Mouse (Mus musculus): Measurements from ENCODE around the gene Ube2e1. TPM values are rescaled to one million over a fixed set of nuclear protein-coding genes. Genes with fewer than 3 reads are reported as not detected.

Gene Ube2e1
- polyA plus RNA-seq, 1 experiment from 2014 or later = 197 TPM

- no peak overlapping the region for H3K4me2 ChIP-seq (replicated peaks)
- no peaks in the 10 kb centered on the region for H3K36me3 ChIP-seq
- no peak overlapping the region for H3K9ac ChIP-seq
- ATAC-seq (ENCODE audit: low FRiP score, low read depth) = no peak
- H3K9me3 ChIP-seq = no peaks in the 10 kb centered on the region
- H3K4me1 ChIP-seq = no peaks in the 10 kb centered on the region
- 81% methylated on average over 3 of the region's 3 CpGs for WGBS
- H3K27ac ChIP-seq = no peak overlapping the region
- no peak overlapping the region for H3K4me3 ChIP-seq
- H3K27me3 ChIP-seq (replicated peaks) = no peaks in the 10 kb centered on the region
Measured at GRCm38 (mm10) chr14:18352934-18353333, 21.3 kb upstream of the Ube2e1 start.

GRCm38 (mm10) chr14:18350680-18351079, 19.0 kb upstream of the Ube2e1 start:
- no peaks in the 10 kb centered on the region for H3K36me3 ChIP-seq
- no peak overlapping the region for H3K27ac ChIP-seq
- no peaks in the 10 kb centered on the region for H3K27me3 ChIP-seq (replicated peaks)
- H3K4me1 ChIP-seq = no peaks in the 10 kb centered on the region
- 85% methylated on average over 1 of the region's 1 CpGs for WGBS
- no peak overlapping the region for H3K9ac ChIP-seq
- no peak overlapping the region for H3K4me3 ChIP-seq
- no peak for ATAC-seq (ENCODE audit: low FRiP score, low read depth)
- H3K4me2 ChIP-seq (replicated peaks) = no peak overlapping the region
- H3K9me3 ChIP-seq = no peaks in the 10 kb centered on the region

GRCm38 (mm10) chr14:18349871-18350270, 18.2 kb upstream of the Ube2e1 start:
- no peaks in the 10 kb centered on the region for H3K36me3 ChIP-seq
- no peak overlapping the region for H3K9ac ChIP-seq
- WGBS = 71% methylated on average over 5 of the region's 5 CpGs
- no peak for ATAC-seq (ENCODE audit: low FRiP score, low read depth)
- no peak overlapping the region for H3K27ac ChIP-seq
- H3K4me3 ChIP-seq = no peak overlapping the region
- no peaks in the 10 kb centered on the region for H3K9me3 ChIP-seq
- no peak overlapping the region for H3K4me2 ChIP-seq (replicated peaks)
- H3K4me1 ChIP-seq = no peaks in the 10 kb centered on the region
- H3K27me3 ChIP-seq (replicated peaks) = no peaks in the 10 kb centered on the region

- Histone ChIP-seq H3K4me1 (no peaks in the 10 kb centered on the region), H3K4me2 (replicated peaks) (no peak overlapping the region), H3K9me3 (no peaks in the 10 kb centered on the region), H3K27me3 (replicated peaks) (no peaks in the 10 kb centered on the region), H3K4me3 (no peak overlapping the region), H3K36me3 (no peaks in the 10 kb centered on the region), H3K9ac (no peak overlapping the region), H3K27ac (no peak overlapping the region)
- 76% methylated on average over 4 of the region's 4 CpGs for WGBS
- no peak for ATAC-seq (ENCODE audit: low FRiP score, low read depth)
Measured at GRCm38 (mm10) chr14:18343589-18343988, 11.9 kb upstream of the Ube2e1 start.

- H3K9ac ChIP-seq = no peak overlapping the region
- ATAC-seq (ENCODE audit: low FRiP score, low read depth) = no peak
- H3K27ac ChIP-seq = no peak overlapping the region
- H3K9me3 ChIP-seq = no peaks in the 10 kb centered on the region
- H3K36me3 ChIP-seq = no peaks in the 10 kb centered on the region
- WGBS = 89% methylated on average over 2 of the region's 2 CpGs
- H3K4me1 ChIP-seq = no peaks in the 10 kb centered on the region
- H3K4me2 ChIP-seq (replicated peaks) = no peak overlapping the region
- no peaks in the 10 kb centered on the region for H3K27me3 ChIP-seq (replicated peaks)
- no peak overlapping the region for H3K4me3 ChIP-seq
Measured at GRCm38 (mm10) chr14:18342749-18343148, 11.1 kb upstream of the Ube2e1 start.

GRCm38 (mm10) chr14:18341088-18341487, 9.4 kb upstream of the Ube2e1 start:
- Histone ChIP-seq H3K27me3 (replicated peaks) (no peaks in the 10 kb centered on the region), H3K27ac (no peak overlapping the region), H3K36me3 (no peaks in the 10 kb centered on the region), H3K4me2 (replicated peaks) (no peak overlapping the region), H3K4me3 (no peak overlapping the region), H3K9me3 (no peaks in the 10 kb centered on the region), H3K9ac (no peak overlapping the region), H3K4me1 (no peaks in the 10 kb centered on the region)
- 88% methylated on average over 3 of the region's 3 CpGs for WGBS
- ATAC-seq (ENCODE audit: low FRiP score, low read depth) = no peak

- Histone ChIP-seq H3K9me3 (no peaks in the 10 kb centered on the region), H3K36me3 (no peaks in the 10 kb centered on the region)
- ATAC-seq (ENCODE audit: low FRiP score, low read depth) = no peak
Measured at GRCm38 (mm10) chr14:18336106-18336505, 4.4 kb upstream of the Ube2e1 start.

GRCm38 (mm10) chr14:18330789-18331692, 618 bp downstream of the Ube2e1 start:
- WGBS = under 1% methylated on average over 77 of the region's 99 CpGs

More at GRCm38 (mm10) chr14:18336106-18336505, 4.4 kb upstream of the Ube2e1 start:
- H3K27me3 ChIP-seq (replicated peaks) = no peaks in the 10 kb centered on the region
- no peak overlapping the region for H3K9ac ChIP-seq
- H3K4me3 ChIP-seq = no peak overlapping the region
- H3K4me1 ChIP-seq = no peaks in the 10 kb centered on the region
- H3K4me2 ChIP-seq (replicated peaks) = no peak overlapping the region
- no peak overlapping the region for H3K27ac ChIP-seq

GRCm38 (mm10) chr14:18326968-18327672, 4.5 kb downstream of the Ube2e1 start:
- peak overlapping the region; percentile 67 for H3K9ac ChIP-seq
- WGBS = under 1% methylated on average over 23 of the region's 37 CpGs
- H3K4me3 ChIP-seq = peak overlapping the region; percentile 46
- peak overlapping the region; percentile 85 for H3K4me2 ChIP-seq (replicated peaks)
- H3K36me3 ChIP-seq = peaks cover 3% of the 10 kb centered on the region; the same call in 1 of the 2 replicates
- peaks cover 27% of the 10 kb centered on the region for H3K4me1 ChIP-seq
- H3K27me3 ChIP-seq (replicated peaks) = no peaks in the 10 kb centered on the region
- no peak overlapping the region for H3K27ac ChIP-seq
- no peaks in the 10 kb centered on the region for H3K9me3 ChIP-seq
- ATAC-seq (ENCODE audit: low FRiP score, low read depth) = peak; percentile 27

More at GRCm38 (mm10) chr14:18330789-18331692, 618 bp downstream of the Ube2e1 start:
- Histone ChIP-seq H3K4me3 (peak overlapping the region; percentile 96), H3K27me3 (replicated peaks) (no peaks in the 10 kb centered on the region), H3K4me2 (replicated peaks) (peak overlapping the region; percentile 78), H3K9ac (peak overlapping the region; percentile 99), H3K4me1 (peaks cover 27% of the 10 kb centered on the region), H3K27ac (peak overlapping the region; percentile 64), H3K9me3 (no peaks in the 10 kb centered on the region), H3K36me3 (0 out of 2 replicates have a peak, but pooled peaks cover 3% of the 10 kb centered on the region)
- peak; percentile 60 for ATAC-seq (ENCODE audit: low FRiP score, low read depth)

- Histone ChIP-seq H3K4me2 (replicated peaks) (no peak overlapping the region), H3K4me3 (no peak overlapping the region), H3K9me3 (no peaks in the 10 kb centered on the region), H3K9ac (no peak overlapping the region), H3K36me3 (no peaks in the 10 kb centered on the region), H3K4me1 (no peaks in the 10 kb centered on the region), H3K27me3 (replicated peaks) (no peaks in the 10 kb centered on the region), H3K27ac (no peak overlapping the region)
- WGBS = 85% methylated on average over 11 of the region's 11 CpGs
- no peak for ATAC-seq (ENCODE audit: low FRiP score, low read depth)
Measured at GRCm38 (mm10) chr14:18317457-18318411, 13.9 kb downstream of the Ube2e1 start.

GRCm38 (mm10) chr14:18304165-18304564, 27.5 kb downstream of the Ube2e1 start:
- Histone ChIP-seq H3K9ac (no peak overlapping the region), H3K9me3 (no peaks in the 10 kb centered on the region), H3K27me3 (replicated peaks) (no peaks in the 10 kb centered on the region), H3K4me3 (no peak overlapping the region), H3K27ac (no peak overlapping the region), H3K36me3 (0 out of 2 replicates have a peak, but pooled peaks cover 3% of the 10 kb centered on the region), H3K4me1 (no peaks in the 10 kb centered on the region), H3K4me2 (replicated peaks) (no peak overlapping the region)
- no peak for ATAC-seq (ENCODE audit: low FRiP score, low read depth)
- 94% methylated on average over 5 of the region's 5 CpGs for WGBS

All from neural tube, embryonic 12.5 days (tissue).